Mouse (Mus musculus): ENCODE data around the gene Mfsd11.
"Not testable (repeated sequence)": the region's sequence is repeated elsewhere in the genome, so short reads cannot be mapped to it uniquely, and the experiment has no call there.

Mfsd11 gene

GRCm38 (mm10) chr11:116821057-116821940 is 30.9 kb upstream of the Mfsd11 start:
- DNase-seq (ENCODE audit: low spot score), result no peak

DNA sequence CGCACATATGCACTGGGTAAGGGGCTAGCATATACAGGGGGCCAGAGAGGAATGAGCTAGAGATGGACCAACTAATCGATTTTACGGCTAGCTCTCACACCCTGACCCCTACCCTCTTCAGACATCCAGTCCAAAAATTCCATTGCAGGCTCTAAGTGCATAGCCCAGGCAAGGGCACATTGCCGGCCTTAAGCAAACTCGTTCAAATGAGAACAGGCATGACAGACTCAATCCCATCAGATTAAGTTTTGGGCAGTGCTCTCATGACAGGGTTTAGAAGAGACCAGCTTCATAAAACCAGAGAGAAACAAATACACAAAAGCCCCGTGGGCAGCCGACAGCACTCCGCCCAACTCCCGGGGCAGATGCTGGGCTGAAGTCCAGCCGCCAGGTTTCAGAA is 30.0 kb upstream of the Mfsd11 start:
- DNase-seq (ENCODE audit: low spot score), result no peak

GRCm38 (mm10) chr11:116822626-116823025 is 29.6 kb upstream of the Mfsd11 start:
- no peak for DNase-seq (ENCODE audit: low spot score)

DNA sequence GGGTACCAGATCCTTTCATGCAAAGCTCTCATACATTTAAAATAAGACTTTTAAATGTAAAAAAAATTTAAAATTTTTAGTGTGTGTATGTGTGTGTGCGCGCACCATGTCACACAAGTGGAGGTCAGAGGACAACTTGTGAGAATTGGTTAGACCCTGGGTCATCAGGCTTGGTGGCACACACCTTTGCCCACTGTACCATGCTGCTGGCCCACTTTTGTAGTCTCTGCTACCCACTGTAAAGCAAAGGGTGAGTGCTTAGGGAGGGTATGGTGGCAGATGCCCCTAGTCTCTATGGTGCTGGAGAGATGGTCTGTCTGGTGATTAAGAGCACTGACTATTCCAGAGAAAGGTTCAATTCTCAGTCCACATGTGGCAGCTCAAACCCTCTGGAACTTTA is 29.0 kb upstream of the Mfsd11 start:
- DNase-seq (ENCODE audit: low spot score), result no peak

GRCm38 (mm10) chr11:116823885-116824284 is 28.4 kb upstream of the Mfsd11 start:
- not testable (repeated sequence) for DNase-seq (ENCODE audit: low spot score)

DNA sequence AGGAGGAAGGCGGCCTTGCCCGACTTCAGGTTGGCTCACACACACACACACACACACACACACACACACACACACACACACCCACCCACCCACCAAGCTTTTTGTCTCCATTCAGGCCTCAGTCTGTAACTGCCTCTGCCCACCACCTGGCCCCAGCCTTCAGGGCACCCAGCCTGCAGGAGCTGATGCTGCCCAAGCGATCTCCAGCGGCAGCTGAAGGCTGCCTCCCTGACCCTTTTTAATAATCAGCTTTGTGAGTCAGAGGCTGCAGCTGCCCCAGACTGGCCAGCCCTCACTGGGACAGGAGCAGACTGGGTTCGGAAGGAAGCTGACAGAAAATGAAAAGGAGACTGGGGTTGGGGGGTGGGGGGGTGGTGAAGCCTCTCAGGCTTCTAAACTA is 27.0 kb upstream of the Mfsd11 start:
- no peak for DNase-seq (ENCODE audit: low spot score)

- DNase-seq (ENCODE audit: low spot score), result no peak
Observed at GRCm38 (mm10) chr11:116826550-116827504, 25.4 kb upstream of the Mfsd11 start.

- DNase-seq (ENCODE audit: low spot score), result peak; percentile 89
Observed at GRCm38 (mm10) chr11:116827534-116828165, 24.6 kb upstream of the Mfsd11 start, which contains the start of gene Mxra7. Gene Mxra7, minus strand, starts transcription at chr11:116828046.

- DNase-seq (ENCODE audit: low spot score), result no peak
Observed at GRCm38 (mm10) chr11:116832172-116832685, 20.0 kb upstream of the Mfsd11 start.

- no peak for DNase-seq (ENCODE audit: low spot score)
Observed at GRCm38 (mm10) chr11:116834954-116835353, 17.3 kb upstream of the Mfsd11 start.

GRCm38 (mm10) chr11:116836283-116836682 is 16.0 kb upstream of the Mfsd11 start:
- DNase-seq (ENCODE audit: low spot score), result no peak

GRCm38 (mm10) chr11:116837441-116837840 is 14.8 kb upstream of the Mfsd11 start:
- no peak for DNase-seq (ENCODE audit: low spot score)

DNA sequence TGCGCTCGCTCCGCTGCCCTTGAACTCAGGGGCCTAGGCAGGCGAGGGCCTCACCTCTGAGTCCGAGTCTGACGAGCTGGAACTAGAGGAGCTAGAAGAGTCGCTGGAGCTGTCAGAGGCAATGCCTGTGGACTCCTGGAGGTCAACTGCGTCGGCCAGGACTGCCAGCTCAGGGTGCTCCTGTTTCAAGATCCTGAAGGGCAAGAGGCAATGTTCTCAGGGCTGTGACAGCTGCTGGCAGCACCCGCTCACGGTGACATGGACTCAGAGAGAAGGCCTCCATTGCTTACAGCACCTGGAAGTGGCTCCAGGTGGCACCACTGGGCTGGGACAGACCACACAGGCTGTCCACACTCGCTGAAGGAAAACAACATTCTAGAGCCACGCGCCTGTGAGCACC is 13.3 kb upstream of the Mfsd11 start:
- no peak for DNase-seq (ENCODE audit: low spot score)

DNA sequence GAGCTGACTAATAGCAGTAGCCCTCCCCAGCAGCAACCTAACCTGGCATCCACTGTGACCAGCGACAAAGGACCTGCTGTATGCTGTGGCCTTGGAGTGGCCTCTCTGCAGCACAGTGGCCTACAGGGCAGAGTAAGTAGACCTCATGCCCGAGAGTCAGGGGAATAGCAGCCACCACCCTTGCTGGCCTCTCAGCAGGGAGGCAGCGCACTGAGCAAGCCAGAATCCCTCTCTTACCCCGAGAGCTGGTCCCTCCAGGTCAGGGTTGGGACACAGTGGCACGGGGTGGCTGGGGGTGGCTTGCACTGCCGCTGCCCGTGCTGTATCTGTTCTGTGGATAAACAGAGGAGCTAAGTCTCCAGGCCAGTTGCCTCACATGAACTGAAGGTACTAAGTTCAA is 12.6 kb upstream of the Mfsd11 start:
- DNase-seq (ENCODE audit: low spot score), result no peak

- no peak for DNase-seq (ENCODE audit: low spot score)
Observed at GRCm38 (mm10) chr11:116840748-116841147, 11.5 kb upstream of the Mfsd11 start.

DNA sequence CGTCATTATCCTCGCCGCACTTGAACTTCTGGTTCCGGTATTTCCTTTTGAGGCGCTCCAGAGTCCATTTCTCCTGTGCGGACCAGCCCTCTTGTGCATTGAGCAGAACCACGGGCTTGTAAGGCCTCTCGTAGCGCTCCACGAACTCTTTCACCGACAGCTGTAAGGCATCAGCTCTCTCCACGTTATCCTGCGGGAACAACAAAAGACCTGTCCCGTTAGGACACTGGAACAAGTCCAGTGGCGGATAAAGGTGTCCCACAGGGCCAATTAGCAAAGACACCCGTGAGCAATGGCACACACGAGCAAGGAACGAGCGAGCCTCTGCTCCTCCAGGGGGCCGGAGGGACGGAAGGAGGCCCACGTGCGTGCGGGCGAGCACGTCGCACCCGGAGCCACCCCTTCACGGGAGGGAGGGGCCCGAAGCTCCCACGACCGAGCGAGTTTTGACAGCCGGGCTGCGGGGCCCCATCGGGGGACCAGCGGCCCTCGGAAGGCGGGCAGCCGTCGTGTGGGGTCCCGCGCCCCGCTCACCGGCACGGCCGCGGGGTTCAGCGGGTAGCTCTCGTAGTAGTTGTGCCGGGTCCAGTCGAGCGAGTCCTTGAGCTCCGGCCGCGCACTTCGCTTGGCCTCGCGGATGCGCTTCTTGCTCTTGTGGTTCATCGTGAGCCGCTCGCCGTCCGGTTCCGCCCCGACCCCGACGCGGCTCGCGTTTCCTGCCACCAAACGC is 9.5 kb upstream of the Mfsd11 start:
- peak; percentile 70 for DNase-seq (ENCODE audit: low spot score)

DNA sequence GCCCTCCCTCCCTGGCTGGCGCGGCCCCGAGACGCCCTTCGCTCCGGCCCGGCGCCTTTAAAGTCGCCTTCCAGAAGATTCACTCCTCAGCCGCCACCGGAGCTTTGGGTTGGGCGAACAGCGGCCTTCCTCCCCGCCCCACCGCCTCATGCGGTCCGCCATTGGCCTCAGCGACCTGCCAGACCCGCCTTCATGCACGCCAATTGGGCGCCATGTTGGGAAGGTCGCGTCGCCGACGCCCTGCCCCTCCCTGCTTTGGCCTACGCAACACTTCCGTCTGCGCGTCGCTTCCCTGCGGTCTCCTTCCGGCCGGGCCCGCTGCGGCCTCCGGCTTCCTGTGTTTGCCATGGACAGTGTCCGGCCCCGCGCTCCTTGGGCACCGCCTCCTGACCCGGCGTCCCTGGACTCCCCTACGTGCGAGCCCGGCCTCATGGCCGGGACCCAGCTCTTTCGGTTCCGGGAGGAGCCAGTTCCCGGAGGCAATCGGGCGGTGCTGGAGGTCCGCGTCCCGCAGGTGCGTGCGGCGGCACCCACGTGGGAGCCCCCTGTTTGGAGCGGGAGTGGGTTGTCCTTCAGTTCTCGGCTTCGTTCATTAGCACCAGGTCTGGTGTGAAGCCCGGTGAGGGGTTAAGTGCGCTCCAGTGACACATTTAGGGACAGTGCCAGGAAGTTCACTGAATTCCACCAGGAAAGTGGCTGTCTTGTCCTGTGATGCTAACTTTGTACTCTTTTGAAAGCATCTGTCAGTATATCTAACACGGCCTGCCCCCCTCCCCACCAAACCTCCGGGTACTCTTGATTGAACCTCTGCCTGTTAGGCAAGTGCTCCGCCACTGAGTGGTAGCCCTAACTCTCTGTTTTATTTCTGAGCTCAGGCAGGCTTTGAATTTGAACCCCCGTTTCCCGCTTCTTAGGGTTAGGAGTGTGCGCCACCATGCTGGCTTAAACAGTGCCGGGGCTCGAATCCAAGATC is 8.7 kb upstream of the Mfsd11 start, which contains the start of the genes Mettl23 and Jmjd6:
Mettl23 (plus strand) TSS at position 18 of the 973 bp plus-strand sequence.
Jmjd6 (minus strand) TSS at position 189 of the 973 bp plus-strand sequence.
- peak; percentile 97 for DNase-seq (ENCODE audit: low spot score)

DNA sequence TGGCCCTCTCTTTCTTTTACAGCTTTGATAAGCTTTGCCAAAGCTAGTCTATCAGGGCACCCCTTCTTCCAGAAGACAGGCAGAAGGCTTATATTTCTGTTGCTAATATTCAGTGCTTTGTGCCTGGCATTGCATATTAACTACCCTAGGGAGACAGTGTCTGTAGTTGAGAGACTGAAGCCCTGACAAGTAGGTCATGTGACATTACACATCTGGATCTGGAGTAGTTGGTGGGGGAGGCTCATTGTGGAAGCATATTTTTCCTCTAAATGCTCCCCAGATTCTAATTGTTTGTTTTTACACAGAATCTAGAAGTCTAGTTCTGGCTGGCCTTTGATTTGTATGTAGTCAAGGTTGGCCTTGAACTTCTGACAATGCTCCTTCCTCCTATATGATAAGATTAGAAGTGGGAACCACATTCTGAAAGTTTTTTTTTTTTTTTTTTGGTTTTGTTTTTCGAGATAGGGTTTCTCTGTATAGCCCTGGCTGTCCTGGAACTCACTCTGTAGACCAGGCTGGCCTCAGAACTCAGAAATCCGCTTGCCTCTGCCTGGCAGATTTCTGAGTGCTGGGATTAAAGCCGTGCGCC is 5.6 kb upstream of the Mfsd11 start:
- no peak for DNase-seq (ENCODE audit: low spot score)
